Mouse (Mus musculus) bone marrow, adult 2 months (tissue): ENCODE results near the gene Sec14l4.

Source experiments
- CTCF ChIP-seq: fragments of 200-500 bp; IDR thresholded peaks from 2 replicates; pipeline ENCODE4 v1.5.1; 2011; ENCODE audit warnings: low read length, control low read depth; ENCODE audit not compliant: control insufficient read depth, insufficient read depth
- POLR2A ChIP-seq: fragments of 200-500 bp; IDR thresholded peaks from 2 replicates; pipeline ENCODE4 v1.6.1; 2011; ENCODE audit warnings: low read depth, mild to moderate bottlenecking, control low read depth, low read length, borderline replicate concordance; ENCODE audit not compliant: control insufficient read depth

- TF ChIP-seq CTCF (no peak), POLR2A (no peak)
Measured at GRCm38 (mm10) chr11:3989748-3990147, 41.5 kb upstream of the Sec14l4 start.
